Mouse (Mus musculus) forebrain, postnatal 0 days (tissue): Measurements from ENCODE around the gene Teddm1a. TPM values are rescaled to one million over a fixed set of nuclear protein-coding genes. Genes with fewer than 3 reads are reported as not detected.

Source experiments
- ATAC-seq: fragments of 200-750 bp; cut with Nextera tagmentation; 2 replicates; pipeline ENCODE4 v1.8.0; 2017; ENCODE audit warnings: mild to moderate bottlenecking, moderate library complexity
- DNase-seq: peaks from one replicate; pipeline ENCODE4 v3.0.0-alpha.2; 2015
- H3K27ac ChIP-seq: fragments of 300-500 bp; sonication (generic); 2 replicates; pipeline ENCODE4 v1.5.1; 2014; ENCODE audit warnings: low read depth, mild to moderate bottlenecking, antibody characterized with exemption, low read length, moderate library complexity, mixed read lengths
- H3K27me3 ChIP-seq: fragments of 300-500 bp; sonication (generic); 2 replicates; pipeline ENCODE4 v1.6.1; 2014; ENCODE audit warnings: mild to moderate bottlenecking, low read length, mixed read lengths; ENCODE audit not compliant: insufficient read depth
- H3K36me3 ChIP-seq: fragments of 300-500 bp; sonication (generic); 2 replicates; pipeline ENCODE4 v1.6.1; 2014; ENCODE audit warnings: mild to moderate bottlenecking, moderate library complexity; ENCODE audit not compliant: insufficient read depth
- H3K4me1 ChIP-seq: fragments of 300-500 bp; sonication (generic); 2 replicates; pipeline ENCODE4 v1.6.1; 2014; ENCODE audit warnings: antibody characterized with exemption; ENCODE audit not compliant: insufficient read depth
- H3K4me2 ChIP-seq: fragments of 300-500 bp; sonication (generic); 2 replicates; pipeline ENCODE4 v1.6.1; 2014; ENCODE audit warnings: low read depth, mild to moderate bottlenecking, moderate library complexity
- H3K4me3 ChIP-seq: fragments of 300-500 bp; sonication (generic); 2 replicates; pipeline ENCODE4 v1.5.1; 2014; ENCODE audit warnings: low read depth, low read length, mixed read lengths
- H3K9ac ChIP-seq: fragments of 300-500 bp; sonication (generic); 2 replicates; pipeline ENCODE4 v1.6.1; 2014; ENCODE audit warnings: mild to moderate bottlenecking
- H3K9me3 ChIP-seq: fragments of 300-500 bp; sonication (generic); 2 replicates; pipeline ENCODE4 v1.6.1; 2016; ENCODE audit warnings: low read length
- CTCF ChIP-seq: sonication (generic); IDR thresholded peaks from 2 replicates; pipeline ENCODE4 v1.5.1; 2016; ENCODE audit warnings: antibody characterized with exemption, control low read depth, low read depth
- WGBS: fragments of 180-500 bp; shearing (Covaris S2); extraction: QIAGEN DNeasy Blood & Tissue Kit; methylation state at CpG from one replicate; pipeline ENCODE4 v1.1.7; 2014; 5-methylcytosine and 5-hydroxymethylcytosine counted together
- polyA plus RNA-seq: library from polyadenylated mRNA; unstranded; fragments of >200 nt; fragmentation: Nextera tagmentation; extraction: Ambion mirVana; gene quantifications from 2 replicates; pipeline ENCODE4 v1.2.1, GENCODE M21; 2015
- total RNA-seq: library from RNA; depleted of rRNA; stranded (reverse); fragments of >200 nt; gene quantifications from 2 replicates; pipeline ENCODE4 v1.2.3, GENCODE M21; 2014

Teddm1a gene
- total and polyA plus RNA-seq, 2 experiments from 2014 or later, result 0.11 TPM; not detected in 1

DNA sequence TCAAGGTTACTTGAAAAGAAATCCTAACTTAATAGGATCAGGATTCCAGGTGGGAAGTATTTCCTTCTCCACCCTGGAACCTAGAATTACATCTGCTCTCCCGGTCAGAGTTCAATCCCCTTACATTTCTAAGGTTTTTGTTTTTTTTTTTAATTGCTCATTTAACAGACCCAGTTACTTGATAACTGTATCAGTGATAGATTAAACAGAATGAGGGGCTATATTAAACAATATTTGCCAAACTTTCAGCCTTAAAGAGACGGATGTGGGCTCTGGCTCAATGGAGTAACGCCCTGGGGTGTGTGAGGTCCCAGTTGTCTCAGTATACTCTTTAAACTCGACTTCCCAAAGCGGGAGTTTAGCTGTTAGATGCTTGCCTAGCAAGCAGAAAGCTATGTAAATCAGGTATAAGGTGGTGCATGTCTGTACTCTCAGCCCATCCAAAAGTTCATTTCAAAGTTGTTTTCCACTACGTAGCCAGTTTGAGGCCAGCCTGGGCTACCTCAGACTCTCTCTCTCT lies 19.8 kb downstream of the Teddm1a start:
- DNase-seq (no peak), ATAC-seq (no peak)
- 90% methylated on average over 6 of the region's 6 CpGs for WGBS
- H3K9ac ChIP-seq, result no peak overlapping the region
- H3K27ac ChIP-seq, result no peak overlapping the region
- H3K4me3 ChIP-seq, result no peak overlapping the region
- H3K36me3 ChIP-seq, result peaks cover 40% of the 10 kb centered on the region
- no peaks in the 10 kb centered on the region for H3K27me3 ChIP-seq
- TF ChIP-seq CTCF, result no peak
- no peak overlapping the region for H3K4me2 ChIP-seq
- no peaks in the 10 kb centered on the region for H3K9me3 ChIP-seq
- no peaks in the 10 kb centered on the region for H3K4me1 ChIP-seq

DNA sequence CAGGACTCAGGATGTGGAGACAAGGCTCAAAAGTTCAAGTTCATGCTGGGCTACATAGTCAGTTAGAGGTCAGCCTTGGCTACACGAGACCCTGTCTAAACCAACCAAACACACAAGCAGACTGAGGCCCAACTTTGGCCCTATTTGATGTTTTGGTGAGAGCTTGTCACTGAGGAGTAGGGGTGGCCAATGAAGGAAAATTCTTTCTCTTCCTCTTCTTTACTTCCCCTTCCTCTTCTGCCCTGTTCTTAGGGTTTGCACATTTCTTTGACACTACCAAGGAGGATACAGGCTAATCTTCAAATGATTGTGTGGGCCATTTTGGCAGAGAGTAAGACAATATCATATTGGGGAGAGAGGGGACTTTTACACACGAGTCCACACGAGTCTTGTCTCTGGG lies 22.3 kb downstream of the Teddm1a start:
- ATAC-seq, result no peak
- TF ChIP-seq CTCF, result no peak
- WGBS, result 85% methylated on average over 3 of the region's 3 CpGs

DNA sequence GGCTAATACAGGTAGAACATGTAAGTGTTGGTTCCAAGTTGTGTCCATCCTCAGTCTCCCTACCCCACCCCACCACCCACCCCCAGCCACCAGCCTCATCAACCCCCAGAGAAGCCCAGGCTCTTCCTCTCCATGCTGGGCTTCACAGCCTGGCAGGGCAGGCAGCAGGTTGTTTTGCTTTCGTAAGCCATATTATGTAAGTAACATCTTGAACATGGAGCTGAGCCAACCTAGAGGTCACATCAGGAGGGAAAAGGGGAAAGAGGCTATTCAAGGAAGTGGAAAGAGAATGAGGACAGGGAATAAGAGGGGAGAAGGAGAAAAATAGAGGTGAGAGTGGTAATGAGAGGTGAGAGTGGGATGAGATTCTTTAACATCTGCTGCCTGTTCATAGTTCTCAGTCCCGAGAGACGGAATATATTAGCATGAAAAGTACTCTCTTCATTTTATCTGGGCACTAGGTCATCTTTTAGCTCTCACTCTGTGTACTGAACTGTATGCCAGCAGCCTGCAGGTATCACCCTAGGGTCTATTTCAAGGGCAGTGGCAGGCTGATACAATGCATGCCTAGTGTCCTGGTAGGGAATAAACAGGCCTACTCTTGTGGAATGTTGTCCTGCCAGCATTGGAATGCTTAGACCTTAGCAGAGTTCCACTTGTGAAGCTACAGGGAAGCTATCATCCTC lies 27.1 kb downstream of the Teddm1a start:
- no peak overlapping the region for H3K4me2 ChIP-seq
- H3K4me1 ChIP-seq, result no peaks in the 10 kb centered on the region
- ATAC-seq, result no peak
- H3K4me3 ChIP-seq, result no peak overlapping the region
- TF ChIP-seq CTCF, result no peak
- H3K9ac ChIP-seq, result no peak overlapping the region
- H3K27ac ChIP-seq, result no peak overlapping the region
- no peaks in the 10 kb centered on the region for H3K9me3 ChIP-seq
- H3K27me3 ChIP-seq, result no peaks in the 10 kb centered on the region
- H3K36me3 ChIP-seq, result no peaks in the 10 kb centered on the region
- 67% methylated on average over 3 of the region's 3 CpGs for WGBS
- DNase-seq, result no peak

More for the DNA sequence above, 22.3 kb downstream of the Teddm1a start:
- H3K36me3 ChIP-seq, result peaks cover 15% of the 10 kb centered on the region
- H3K9ac ChIP-seq, result no peak overlapping the region
- DNase-seq, result no peak
- H3K4me1 ChIP-seq, result no peaks in the 10 kb centered on the region
- no peak overlapping the region for H3K4me2 ChIP-seq
- H3K27ac ChIP-seq, result no peak overlapping the region
- H3K9me3 ChIP-seq, result no peaks in the 10 kb centered on the region
- no peaks in the 10 kb centered on the region for H3K27me3 ChIP-seq
- no peak overlapping the region for H3K4me3 ChIP-seq

DNA sequence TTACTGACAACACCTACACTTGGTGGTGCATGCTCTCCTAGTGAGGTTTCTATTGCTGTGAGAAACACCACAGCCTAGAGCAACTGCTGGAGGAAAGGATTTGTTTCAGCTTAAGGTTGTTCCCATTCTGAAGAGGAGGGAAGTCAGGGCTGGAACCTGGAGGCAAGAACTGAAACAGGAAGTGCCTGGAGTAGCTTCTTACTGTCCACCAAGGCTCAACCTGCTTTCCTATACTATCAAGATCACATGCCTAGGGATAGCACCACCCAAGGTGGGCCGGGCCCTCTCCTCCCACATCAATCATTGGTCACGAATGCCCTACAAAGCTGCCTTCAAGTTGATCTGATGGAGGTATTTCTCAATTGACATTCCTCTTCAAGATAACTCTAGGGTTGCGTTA lies 30.1 kb downstream of the Teddm1a start:
- ATAC-seq (no peak), DNase-seq (no peak)
- H3K4me3 ChIP-seq, result no peak overlapping the region
- H3K4me1 ChIP-seq, result no peaks in the 10 kb centered on the region
- H3K9ac ChIP-seq, result no peak overlapping the region
- no peak overlapping the region for H3K27ac ChIP-seq
- no peaks in the 10 kb centered on the region for H3K27me3 ChIP-seq
- no peak for TF ChIP-seq CTCF
- no peaks in the 10 kb centered on the region for H3K36me3 ChIP-seq
- H3K9me3 ChIP-seq, result no peaks in the 10 kb centered on the region
- H3K4me2 ChIP-seq, result no peak overlapping the region
- 94% methylated on average over 3 of the region's 3 CpGs for WGBS

DNA sequence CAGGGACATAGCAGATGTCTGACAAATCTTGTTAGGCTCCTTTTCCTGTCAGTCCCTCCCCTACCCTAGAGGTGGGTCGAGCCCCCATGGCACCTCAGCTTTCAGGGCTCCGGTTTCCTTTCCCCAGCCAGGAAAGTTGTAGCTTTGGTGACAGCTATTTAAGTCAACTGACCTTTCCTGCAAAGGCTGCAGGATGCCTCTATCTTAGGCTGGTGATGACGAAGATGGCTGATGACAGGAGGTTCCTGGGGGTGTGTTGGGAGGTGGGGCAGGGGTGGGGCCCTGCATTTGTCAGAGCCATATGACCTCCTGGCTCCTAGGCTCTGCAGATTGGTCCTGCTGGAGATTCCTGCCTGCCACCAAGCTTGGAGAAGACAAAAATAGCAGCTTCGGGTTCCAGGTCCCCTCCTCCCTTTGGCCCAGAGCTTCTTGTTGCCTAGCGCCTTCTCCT lies 31.1 kb downstream of the Teddm1a start:
- H3K9ac ChIP-seq, result no peak overlapping the region
- H3K27me3 ChIP-seq, result no peaks in the 10 kb centered on the region
- DNase-seq (no peak), ATAC-seq (no peak)
- WGBS, result 66% methylated on average over 5 of the region's 5 CpGs
- no peaks in the 10 kb centered on the region for H3K9me3 ChIP-seq
- no peak overlapping the region for H3K27ac ChIP-seq
- H3K36me3 ChIP-seq, result no peaks in the 10 kb centered on the region
- H3K4me3 ChIP-seq, result no peak overlapping the region
- no peaks in the 10 kb centered on the region for H3K4me1 ChIP-seq
- no peak overlapping the region for H3K4me2 ChIP-seq
- TF ChIP-seq CTCF, result no peak

DNA sequence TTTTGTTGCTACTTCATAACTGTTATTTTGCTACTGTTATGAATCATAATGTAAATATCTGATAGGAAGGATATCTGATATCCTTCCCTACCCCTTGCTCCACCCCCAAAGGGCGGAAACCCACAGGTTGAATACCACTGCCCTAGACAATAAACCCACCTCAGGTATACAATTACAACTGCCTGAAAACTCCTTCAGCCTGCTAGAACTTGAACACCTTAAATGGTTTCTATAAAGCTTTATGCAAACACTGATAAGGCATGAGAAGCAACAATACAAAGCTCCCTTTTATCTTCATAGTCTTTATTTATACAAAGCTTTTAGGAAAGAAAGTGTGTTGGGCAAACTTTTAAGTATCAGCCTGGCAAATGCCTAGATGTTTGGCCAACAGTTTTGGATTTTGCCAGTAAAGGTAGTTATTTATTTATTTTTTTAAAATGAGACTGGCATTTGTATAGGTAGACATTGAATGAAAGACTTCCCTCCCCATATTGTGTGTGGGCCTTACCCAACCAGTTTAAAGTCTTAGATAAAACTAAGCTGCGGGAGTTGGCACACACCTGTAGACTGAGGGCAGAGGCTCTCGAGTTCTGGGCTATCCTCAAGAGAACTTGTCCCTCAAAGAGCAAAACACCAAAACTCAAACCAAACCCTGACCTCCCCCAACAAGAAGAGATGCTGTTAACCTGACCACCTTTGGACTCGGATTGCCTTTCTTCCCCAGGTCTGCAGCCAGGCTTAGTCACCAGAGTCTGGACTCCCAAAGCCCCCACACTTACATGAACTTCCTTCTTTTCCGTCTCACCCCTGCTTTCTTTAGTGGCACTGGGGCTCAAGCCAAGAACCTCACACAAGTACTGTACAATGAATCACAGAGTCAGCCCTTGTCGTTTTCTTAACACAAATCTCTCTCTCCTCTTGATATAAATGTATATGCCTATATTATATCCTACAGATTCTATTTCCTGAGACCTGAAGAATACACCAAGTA lies 33.1 kb downstream of the Teddm1a start:
- no peak overlapping the region for H3K27ac ChIP-seq
- no peak for TF ChIP-seq CTCF
- no peaks in the 10 kb centered on the region for H3K27me3 ChIP-seq
- ATAC-seq, result no peak
- no peaks in the 10 kb centered on the region for H3K36me3 ChIP-seq
- no peaks in the 10 kb centered on the region for H3K4me1 ChIP-seq
- H3K4me2 ChIP-seq, result no peak overlapping the region
- 87% methylated on average over 6 of the region's 6 CpGs for WGBS
- DNase-seq, result no peak
- H3K4me3 ChIP-seq, result no peak overlapping the region
- H3K9me3 ChIP-seq, result no peaks in the 10 kb centered on the region
- no peak overlapping the region for H3K9ac ChIP-seq

DNA sequence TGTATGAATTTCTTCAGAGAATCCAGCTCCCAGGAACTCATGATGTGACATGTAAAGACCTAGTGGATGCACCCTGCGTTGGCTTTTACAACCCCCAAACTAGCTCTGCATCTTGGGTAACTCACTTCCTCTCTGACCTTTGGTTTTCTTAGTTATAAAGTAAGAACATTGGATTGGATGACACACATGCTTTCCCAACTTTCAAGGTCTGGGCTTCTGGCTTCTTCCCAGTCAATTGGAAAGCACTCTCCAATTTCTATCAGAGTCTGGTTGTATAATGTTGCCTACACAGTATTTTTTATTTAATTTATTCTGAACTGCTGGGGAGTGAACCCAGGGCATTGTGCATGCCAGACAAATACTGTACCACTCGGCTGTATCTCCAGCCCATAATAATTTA lies 38.9 kb downstream of the Teddm1a start:
- Histone ChIP-seq H3K36me3 (no peaks in the 10 kb centered on the region), H3K27me3 (no peaks in the 10 kb centered on the region), H3K4me2 (no peak overlapping the region), H3K9me3 (no peaks in the 10 kb centered on the region), H3K27ac (no peak overlapping the region), H3K9ac (no peak overlapping the region), H3K4me3 (no peak overlapping the region), H3K4me1 (no peaks in the 10 kb centered on the region)
- WGBS, result 72% methylated on average over 2 of the region's 2 CpGs
- TF ChIP-seq CTCF, result no peak
- ATAC-seq (no peak), DNase-seq (no peak)
